Mouse (Mus musculus) embryo, embryonic 11.5 days (tissue): ENCODE measurements at regions not wholly inside any gene's neighbourhood (a gene's known extent, or its start where the extent isn't known, plus 50 kb on each side); places are given as distances from the start of the nearest gene placed in this dataset.

Experiments used
- DNase-seq: peaks from one replicate; pipeline ENCODE4 v3.0.0-alpha.2; 2012; ENCODE audit warnings: low read depth, low spot score

GRCm38 (mm10) chr13:79057424-79057823 lies 857.9 kb upstream of the Nr2f1 start:
- no peak for DNase-seq

GRCm38 (mm10) chr13:79054481-79054880 lies 854.9 kb upstream of the Nr2f1 start:
- DNase-seq: no peak

DNA sequence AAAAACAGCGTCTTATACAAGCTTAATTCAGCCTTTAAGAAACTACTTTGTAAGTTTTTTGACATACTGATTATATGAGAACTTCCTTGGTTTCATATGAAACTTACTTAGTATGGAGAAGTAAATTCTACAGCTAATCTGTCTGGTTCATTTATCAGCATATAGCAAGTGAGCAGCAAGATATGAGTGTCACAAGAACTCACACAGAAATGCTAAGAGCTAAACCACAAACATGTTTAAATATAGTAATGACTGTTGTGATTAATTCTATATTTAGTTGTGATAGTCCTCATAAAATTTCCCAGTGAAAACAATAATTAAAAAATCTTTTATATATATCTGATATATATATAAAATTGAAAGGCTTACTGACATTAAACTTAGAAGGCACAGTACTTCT lies 853.9 kb upstream of the Nr2f1 start:
- DNase-seq: no peak

DNA sequence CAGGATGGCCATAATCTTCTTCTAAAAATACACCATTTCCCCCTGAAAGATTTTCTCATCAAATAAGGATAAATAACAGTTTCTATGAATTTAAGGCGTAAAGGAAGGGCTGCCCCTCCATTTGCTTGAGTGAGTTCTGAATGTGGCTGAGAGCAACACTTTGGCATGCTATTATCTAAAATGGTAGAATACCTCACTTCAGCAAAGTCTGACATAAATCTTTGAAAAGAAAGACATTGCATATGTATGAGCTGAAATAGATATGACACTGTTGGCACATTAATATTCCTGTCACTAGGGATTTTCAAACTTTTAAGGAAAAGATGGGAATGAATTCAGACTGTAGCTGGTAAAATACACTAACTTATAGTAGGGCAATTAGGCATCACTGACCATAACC lies 847.7 kb upstream of the Nr2f1 start:
- no peak for DNase-seq

DNA sequence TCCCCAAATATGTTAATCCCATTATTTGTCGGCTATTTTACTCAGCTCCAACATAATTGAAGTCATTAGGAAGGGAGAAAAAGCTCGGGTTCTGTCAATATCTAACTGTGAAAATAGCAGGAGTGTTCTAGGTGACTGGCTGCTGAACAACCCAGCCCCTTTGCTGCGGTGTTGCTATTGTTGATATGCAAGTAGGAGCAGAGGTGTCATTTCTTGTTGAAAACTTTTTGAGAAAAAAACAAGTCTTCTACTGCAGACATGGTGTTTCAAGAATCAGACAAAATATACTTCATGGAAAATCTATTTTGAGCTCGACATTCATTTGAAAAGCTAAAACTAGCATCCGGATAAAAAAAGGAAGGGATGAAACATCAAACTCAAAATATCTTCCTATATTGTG lies 845.1 kb upstream of the Nr2f1 start:
- DNase-seq: no peak

DNA sequence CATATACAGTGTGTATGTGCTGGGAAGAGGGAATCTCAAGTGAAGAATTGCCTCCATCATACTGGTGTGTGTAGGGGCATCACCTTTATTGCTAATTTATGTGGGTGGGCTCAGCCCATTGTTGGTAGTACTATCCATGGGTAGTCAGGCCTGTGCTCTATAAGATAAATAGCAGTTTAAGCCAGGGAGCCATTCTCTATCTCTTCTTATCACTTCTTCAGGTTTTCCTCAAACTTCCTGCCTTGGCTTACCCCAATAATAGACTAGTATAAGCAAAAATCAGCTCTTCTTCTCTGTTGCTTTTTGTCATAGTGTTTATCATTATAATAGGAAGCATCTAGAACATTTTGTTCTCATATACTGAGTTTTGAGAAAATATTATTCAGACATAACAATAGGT lies 838.3 kb upstream of the Nr2f1 start:
- DNase-seq: no peak

GRCm38 (mm10) chr13:79035276-79035675 lies 835.7 kb upstream of the Nr2f1 start:
- no peak for DNase-seq

DNA sequence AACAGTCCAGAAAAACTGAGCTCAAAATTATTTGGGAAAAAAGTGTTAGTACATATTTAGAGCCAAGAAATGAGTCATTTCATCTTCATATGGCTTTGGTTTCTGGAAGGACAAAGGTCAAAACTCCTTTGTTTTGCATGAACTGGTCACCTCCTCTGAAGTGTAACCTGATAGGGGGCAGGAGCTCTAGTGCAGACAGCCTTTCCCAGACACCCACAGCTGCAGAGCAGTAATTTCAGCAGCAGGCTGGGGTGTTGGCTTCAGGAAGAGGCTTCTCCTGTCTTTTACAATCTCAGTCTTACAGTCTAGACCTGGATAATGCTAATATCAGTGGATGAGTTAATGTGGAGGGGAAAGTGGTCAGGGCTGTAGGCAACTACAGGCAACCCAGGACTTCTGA lies 830.4 kb upstream of the Nr2f1 start:
- peak; percentile 36 for DNase-seq

DNA sequence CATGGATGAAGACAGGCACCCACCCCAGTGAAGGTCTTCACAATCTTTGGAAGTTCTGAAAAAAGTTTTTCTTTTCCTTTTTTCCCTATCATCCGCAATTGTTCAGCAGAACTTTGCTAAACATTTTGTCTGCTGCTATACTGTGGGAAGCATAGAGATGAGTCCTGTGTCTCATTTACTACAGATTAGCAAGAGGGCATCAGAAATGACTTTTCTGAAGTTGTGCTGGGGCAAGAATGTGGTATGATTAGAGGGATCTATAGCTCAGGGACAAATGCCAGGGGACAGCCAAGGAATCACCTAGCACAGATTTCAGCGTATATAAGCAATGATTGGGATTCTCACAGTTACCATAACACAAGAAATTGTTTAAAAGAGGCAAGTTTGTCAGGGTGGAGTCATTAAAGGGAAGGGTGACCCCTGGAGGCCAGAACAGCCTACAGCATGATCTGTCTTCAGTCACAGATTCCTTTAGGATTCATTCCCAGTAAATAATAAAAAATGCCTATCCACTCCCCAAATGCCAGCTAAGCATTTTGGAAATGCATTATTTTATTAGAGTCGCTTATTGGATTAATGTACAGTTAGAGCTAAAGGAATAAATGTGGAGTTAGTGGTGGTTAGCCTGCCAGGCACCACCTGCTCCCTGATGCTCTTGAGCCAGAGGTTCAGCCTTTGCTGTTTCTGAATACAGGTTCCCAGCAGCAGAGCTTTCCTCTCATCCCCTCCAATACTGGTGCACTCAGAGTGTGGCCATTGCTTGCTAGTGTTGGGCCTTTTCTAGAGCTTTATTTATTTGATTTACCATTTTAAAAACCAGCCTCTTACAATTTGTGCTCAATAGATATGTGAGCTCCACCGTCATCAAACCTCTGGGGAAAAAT lies 828.6 kb upstream of the Nr2f1 start:
- DNase-seq: peak; percentile 31

GRCm38 (mm10) chr13:79025645-79026044 lies 826.1 kb upstream of the Nr2f1 start:
- DNase-seq: no peak

GRCm38 (mm10) chr13:79018051-79018450 lies 818.5 kb upstream of the Nr2f1 start:
- DNase-seq: no peak

DNA sequence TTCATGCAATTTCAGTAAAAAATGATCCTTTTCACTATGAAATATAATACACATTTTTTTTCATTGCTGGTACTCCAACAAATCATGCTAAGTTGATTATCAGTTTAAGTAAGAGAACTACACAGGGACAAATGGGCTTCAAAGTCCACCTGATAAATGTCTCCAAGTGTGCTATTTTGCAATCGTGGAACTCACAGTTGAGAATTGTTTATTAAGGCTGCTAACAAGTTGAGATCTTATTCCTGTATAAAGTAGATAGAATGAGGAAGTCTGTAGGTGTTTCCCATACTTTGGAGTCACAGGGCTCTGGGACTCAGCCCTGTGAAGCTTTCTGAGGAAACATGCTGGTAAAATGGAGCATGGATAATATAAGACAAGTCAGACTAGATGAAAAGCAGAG lies 803.8 kb upstream of the Nr2f1 start:
- DNase-seq: no peak

DNA sequence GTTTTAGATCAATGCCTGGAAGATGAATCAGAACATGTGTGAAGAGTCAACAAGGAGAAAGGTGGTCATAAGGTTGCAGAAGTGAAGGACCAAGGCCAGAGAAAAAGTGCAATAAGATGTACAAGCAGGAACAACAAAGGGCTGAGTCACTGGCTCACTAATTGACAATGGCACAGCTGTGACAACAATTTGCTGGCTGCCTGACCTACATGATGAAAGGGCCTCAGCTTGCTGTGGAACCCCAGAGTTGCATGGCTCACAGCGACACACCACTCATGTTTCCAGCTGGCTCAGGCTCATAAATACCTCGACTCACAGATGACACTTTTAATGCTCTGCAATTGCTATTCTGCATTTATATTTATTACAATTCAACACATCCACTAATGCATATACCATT lies 799.3 kb upstream of the Nr2f1 start:
- DNase-seq: peak; percentile 9

GRCm38 (mm10) chr13:78992326-78992725 lies 792.8 kb upstream of the Nr2f1 start:
- DNase-seq: no peak

- DNase-seq: no peak
Observed at GRCm38 (mm10) chr13:78985921-78986320, 786.4 kb upstream of the Nr2f1 start.

DNA sequence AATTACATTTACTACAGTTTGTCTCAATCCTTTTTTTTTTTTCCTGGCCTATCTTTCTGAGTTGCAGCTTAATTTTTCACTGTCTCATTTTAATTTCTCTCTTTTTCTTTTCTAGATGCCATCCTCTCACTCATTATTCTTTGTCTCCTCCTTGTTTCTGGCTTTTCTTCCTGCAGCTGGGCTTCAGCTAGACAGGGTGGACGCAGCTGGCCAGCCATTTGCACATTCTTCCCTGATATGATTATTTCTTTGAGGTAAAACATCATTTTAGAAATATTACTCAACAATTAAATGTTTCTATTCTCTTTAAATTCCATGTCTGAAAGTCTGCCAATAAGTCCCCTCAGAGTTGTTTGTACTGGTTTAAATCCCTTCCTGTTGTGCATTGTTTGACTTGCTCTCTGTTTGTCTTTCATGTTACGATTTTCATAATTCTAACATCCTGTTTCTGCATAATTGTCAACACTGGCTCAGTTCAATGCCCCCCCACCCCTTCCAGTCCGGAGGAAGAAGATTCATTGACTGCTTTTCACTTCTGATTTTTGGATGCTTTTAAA lies 777.7 kb upstream of the Nr2f1 start:
- no peak for DNase-seq

DNA sequence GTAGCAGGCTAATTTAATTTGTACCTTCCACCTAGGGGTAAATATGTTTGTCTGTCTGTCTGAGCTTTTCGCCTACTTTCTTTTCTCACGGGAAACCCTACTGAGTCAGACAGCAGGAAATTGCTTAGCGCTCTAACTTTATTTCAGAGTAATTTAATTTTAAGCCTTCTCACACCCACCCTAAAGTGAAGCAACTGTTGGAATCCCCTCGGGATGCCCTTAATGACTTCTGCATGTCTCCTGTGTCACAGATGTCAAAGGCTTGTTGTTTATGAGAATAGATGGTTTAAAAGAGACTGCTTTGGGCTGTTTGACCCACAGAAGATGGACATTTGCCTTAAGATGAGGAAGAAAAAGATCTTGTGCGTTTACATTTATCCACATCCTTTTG lies 738.8 kb upstream of the Nr2f1 start:
- DNase-seq: no peak

GRCm38 (mm10) chr13:78937389-78938350 lies 738.1 kb upstream of the Nr2f1 start:
- DNase-seq: no peak

DNA sequence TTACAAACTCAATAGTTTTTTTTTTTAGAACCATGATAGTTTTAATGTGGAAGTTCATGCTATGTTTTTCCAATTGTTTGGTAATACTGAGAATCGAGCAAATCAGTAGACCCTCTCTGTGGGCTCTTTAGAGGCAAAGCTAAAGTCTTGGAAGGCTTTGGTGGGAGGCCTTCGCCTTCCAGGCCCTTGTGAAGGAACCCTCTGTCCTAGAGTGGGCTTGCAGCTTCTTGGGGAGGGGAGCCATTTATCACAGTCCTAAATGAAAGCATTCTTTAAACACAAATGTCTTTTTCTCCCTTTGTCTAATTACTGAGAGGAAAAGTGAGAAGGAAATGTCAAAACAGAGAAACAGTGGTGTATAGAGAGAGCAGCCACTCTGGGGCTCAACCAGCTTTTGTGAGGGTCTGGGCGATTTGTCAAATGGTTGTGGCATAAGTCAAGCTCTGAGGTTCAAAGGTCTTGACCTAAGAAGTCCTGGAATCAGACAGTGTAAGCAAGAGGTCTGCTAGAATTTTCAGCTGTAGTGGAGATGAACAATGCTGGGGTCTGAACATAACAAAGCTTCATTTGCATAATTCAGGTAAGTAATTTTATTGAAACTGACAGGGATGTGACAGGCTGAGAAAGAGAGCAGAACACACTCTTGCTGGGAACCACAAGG lies 736.6 kb upstream of the Nr2f1 start:
- DNase-seq: no peak

- no peak for DNase-seq
Observed at GRCm38 (mm10) chr13:78928347-78928746, 728.8 kb upstream of the Nr2f1 start.

GRCm38 (mm10) chr13:78920802-78921201 lies 721.2 kb upstream of the Nr2f1 start:
- no peak for DNase-seq

- no peak for DNase-seq
Observed at GRCm38 (mm10) chr13:78909839-78910238, 710.3 kb upstream of the Nr2f1 start.
